Mouse (Mus musculus): Measurements from ENCODE around the gene Tmem178.

DNA sequence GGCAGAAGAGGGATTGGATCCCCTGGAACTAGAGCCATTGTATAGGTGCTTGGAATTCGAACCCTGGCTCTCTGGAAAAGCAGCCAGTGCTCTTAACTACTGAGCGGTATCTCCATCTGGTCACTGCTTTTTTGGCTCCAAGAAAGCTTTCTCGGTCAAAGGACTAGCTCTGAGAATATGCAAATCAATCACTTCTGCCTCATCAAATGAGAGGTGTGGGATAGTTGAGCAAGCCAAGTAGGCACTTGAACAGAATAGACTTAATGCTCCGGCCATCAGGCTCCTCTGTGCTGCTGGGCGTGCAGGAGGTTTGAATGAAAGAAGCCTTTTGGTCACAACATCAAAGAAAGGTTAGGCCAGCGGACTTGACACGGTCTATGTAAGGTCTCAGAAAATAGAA lies 5.0 kb downstream of the Tmem178 start:
- TF ChIP-seq EP300 (optimal IDR thresholded peaks at IDR 0.05), result no peak
- TF ChIP-seq CTCF (IDR thresholded peaks at IDR 0.05; ENCODE audit: low read depth), result no peak
